Comparison of ENCODE assay signal across 7 mouse cellular contexts in genomic region chr5:67306698-67307521, GRCm38 (mm10). TPM values are rescaled to one million over a fixed set of nuclear protein-coding genes. Genes with fewer than 3 reads are reported as not detected.
A peak's percentile ranks its signal among the peaks of the same experiment; 100 is the strongest.
DNase-seq lines count a peak whose midpoint lies in the region; ATAC-seq and TF ChIP-seq lines count a peak whose summit lies in the region.

Gene Slc30a9, plus strand, starts transcription at chr5:67306955.

- peak; percentile 85 for DNase-seq in adrenal gland, adult 8-10 months
- DNase-seq in embryo, embryonic 9.5 days (ENCODE audit: extremely low spot score): peak; percentile 92
- DNase-seq in gonadal fat pad, adult 2 months (ENCODE audit: low read depth): no peak
- DNase-seq in left cerebral cortex, postnatal 4 days: peak; percentile 94

- intact Hi-C loops in left cerebral cortex, postnatal 4 days (cut with DNase I): no loop called here

- TF ChIP-seq POLR2A in small intestine, adult 2 months (IDR thresholded peaks at IDR 0.05; ENCODE audit: low read depth, low read length): peak; percentile 90

- H3K4me3 ChIP-seq in intestine, postnatal 0 days (ENCODE audit: low read depth, low read length): peak within 1 kb of the TSS; percentile 100
- H3K4me3 ChIP-seq in midbrain, embryonic 12.5 days: peak within 1 kb of the TSS; percentile 97
- H3K4me3 ChIP-seq in small intestine, adult 2 months (ENCODE audit: low read depth, low read length): peak within 1 kb of the TSS; percentile 97

- H3K4me2 ChIP-seq in intestine, postnatal 0 days (replicated peaks; ENCODE audit: low read depth): peak within 1 kb of the TSS; percentile 82
- H3K4me2 ChIP-seq in midbrain, embryonic 12.5 days (replicated peaks): peak within 1 kb of the TSS; percentile 91

- H3K27me3 ChIP-seq in intestine, postnatal 0 days (replicated peaks; ENCODE audit: control insufficient read depth, insufficient read depth, low read length): no peaks in the 10 kb centered on the region
- no peaks in the 10 kb centered on the region for H3K27me3 ChIP-seq in midbrain, embryonic 12.5 days
- H3K27me3 ChIP-seq in small intestine, adult 2 months (ENCODE audit: control insufficient read depth, insufficient read depth, low read length): no peaks in the 10 kb centered on the region

- peak; percentile 98 for ATAC-seq in intestine, postnatal 0 days
- ATAC-seq in midbrain, embryonic 12.5 days (ENCODE audit: low FRiP score, low read depth): peak; percentile 98

- H3K4me1 ChIP-seq in intestine, postnatal 0 days (replicated peaks; ENCODE audit: control insufficient read depth, insufficient read depth, low read length): no peaks in the 10 kb centered on the region
- H3K4me1 ChIP-seq in midbrain, embryonic 12.5 days: peaks cover 13% of the 10 kb centered on the region
- peaks cover 7% of the 10 kb centered on the region; the same call in 1 of the 2 replicates for H3K4me1 ChIP-seq in small intestine, adult 2 months (ENCODE audit: control insufficient read depth, insufficient read depth, insufficient read length, low read length)

- H3K9me3 ChIP-seq in intestine, postnatal 0 days (ENCODE audit: control insufficient read depth): no peaks in the 10 kb centered on the region
- H3K9me3 ChIP-seq in midbrain, embryonic 12.5 days: no peaks in the 10 kb centered on the region

- peaks cover 5% of the 10 kb centered on the region; the same call in 1 of the 2 replicates for H3K36me3 ChIP-seq in intestine, postnatal 0 days (ENCODE audit: control insufficient read depth, insufficient read depth)
- H3K36me3 ChIP-seq in midbrain, embryonic 12.5 days: no peaks in the 10 kb centered on the region
- H3K36me3 ChIP-seq in small intestine, adult 2 months (ENCODE audit: control insufficient read depth, insufficient read depth, low read length): peaks cover 3% of the 10 kb centered on the region; the same call in 1 of the 2 replicates

- peak; percentile 59 for TF ChIP-seq CTCF in intestine, postnatal 0 days (IDR thresholded peaks at IDR 0.05; ENCODE audit: low read depth)
- no peak for TF ChIP-seq CTCF in small intestine, adult 2 months (IDR thresholded peaks at IDR 0.05; ENCODE audit: extremely low read depth, insufficient read length, insufficient replicate concordance, low read depth, low read length)

- WGBS in intestine, postnatal 0 days: under 1% methylated on average over 83 of the region's 83 CpGs
- WGBS in midbrain, embryonic 12.5 days: under 1% methylated on average over 83 of the region's 83 CpGs
- under 1% methylated on average over 83 of the region's 83 CpGs for WGBS in small intestine, adult 2 months

- peak within 1 kb of the TSS; percentile 93 for H3K27ac ChIP-seq in intestine, postnatal 0 days (ENCODE audit: low read depth, low read length)
- peak within 1 kb of the TSS; percentile 76 for H3K27ac ChIP-seq in midbrain, embryonic 12.5 days (replicated peaks)
- H3K27ac ChIP-seq in small intestine, adult 2 months (ENCODE audit: insufficient read depth, low read depth, low read length): peak within 1 kb of the TSS; percentile 86

- peak within 1 kb of the TSS; percentile 92 for H3K9ac ChIP-seq in intestine, postnatal 0 days (ENCODE audit: low read depth, low read length)
- H3K9ac ChIP-seq in midbrain, embryonic 12.5 days (replicated peaks): peak within 1 kb of the TSS; percentile 95

RNA-seq across cellular contexts. Expression of gene Slc30a9, which starts in this region (rescaled TPM):
- total RNA-seq in adrenal gland, adult 8-10 months (2022): 100 to 1,000 TPM; 115 to 151 (median 134) TPM
- polyA plus RNA-seq in gonadal fat pad, adult 2 months (2012; rRNA removed): 33.6 and 34.0 TPM in 2 replicates
- polyA plus RNA-seq in intestine, postnatal 0 days (2015; fragmentation: Nextera tagmentation; extraction: Ambion mirVana): 74.1 and 80.0 TPM in 2 replicates
- total RNA-seq in left cerebral cortex, postnatal 4 days (2021): 100 to 1,000 TPM; 139 to 149 TPM
- 147 and 149 TPM in 2 replicates for polyA plus RNA-seq in midbrain, embryonic 12.5 days (2016; fragmentation: Nextera tagmentation; extraction: Ambion mirVana)
- 6.7 and 13.7 TPM in 2 replicates for polyA plus RNA-seq in small intestine, adult 2 months (2012; rRNA removed)
